Mouse (Mus musculus): ENCODE results near the gene Rsrc1. TPM values are rescaled to one million over a fixed set of nuclear protein-coding genes. Genes with fewer than 3 reads are reported as not detected.
"Not testable (repeated sequence)": the region's sequence is repeated elsewhere in the genome, so short reads cannot be mapped to it uniquely, and the experiment has no call there.

Gene Rsrc1
- polyA plus RNA-seq, 1 experiment from 2014 or later = 33.8 TPM

DNA sequence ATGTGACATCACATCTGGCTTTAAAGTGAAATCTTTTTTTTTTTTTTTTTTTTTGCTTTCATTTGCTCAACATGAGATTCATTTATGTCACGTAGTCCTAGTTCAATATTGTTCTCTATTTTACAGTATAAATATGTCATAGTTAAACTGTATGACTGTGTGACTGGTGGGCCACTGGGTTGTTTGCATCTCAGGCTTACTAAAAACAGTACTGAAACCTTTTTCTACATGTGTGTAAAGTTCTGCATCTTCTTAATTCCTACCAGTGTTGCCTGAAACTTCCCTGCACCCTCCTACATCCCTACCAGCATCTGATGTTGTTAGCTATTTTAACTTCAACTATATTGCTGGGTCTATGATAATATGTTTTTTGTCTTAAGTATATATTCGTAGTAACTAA is 78.6 kb downstream of the Rsrc1 start:
- Histone ChIP-seq H3K4me1 (ENCODE audit: control insufficient read depth, insufficient read depth, low read length) (no peaks in the 10 kb centered on the region), H3K4me3 (ENCODE audit: low read depth, low read length) (no peak overlapping the region), H3K9ac (ENCODE audit: low read depth, low read length) (no peak overlapping the region), H3K4me2 (no peak overlapping the region), H3K9me3 (replicated peaks; ENCODE audit: control insufficient read depth, low read length) (no peaks in the 10 kb centered on the region), H3K27me3 (ENCODE audit: control insufficient read depth, insufficient read depth, low read length) (no peaks in the 10 kb centered on the region), H3K36me3 (ENCODE audit: control insufficient read depth, insufficient read depth, low read length) (peaks cover 3% of the 10 kb centered on the region; the same call in 1 of the 2 replicates), H3K27ac (ENCODE audit: low read depth, low read length) (no peak overlapping the region)
- no peak for ATAC-seq (replicated peaks; ENCODE audit: insufficient number of reproducible peaks, low FRiP score, low TSS enrichment)
- WGBS (ENCODE audit: insufficient replicate concordance) = 86% methylated on average over 2 of the region's 2 CpGs

- Histone ChIP-seq H3K4me2 (no peak overlapping the region), H3K4me1 (ENCODE audit: control insufficient read depth, insufficient read depth, low read length) (no peaks in the 10 kb centered on the region), H3K27ac (ENCODE audit: low read depth, low read length) (no peak overlapping the region), H3K9ac (ENCODE audit: low read depth, low read length) (no peak overlapping the region), H3K27me3 (ENCODE audit: control insufficient read depth, insufficient read depth, low read length) (no peaks in the 10 kb centered on the region), H3K9me3 (replicated peaks; ENCODE audit: control insufficient read depth, low read length) (no peaks in the 10 kb centered on the region), H3K4me3 (ENCODE audit: low read depth, low read length) (no peak overlapping the region), H3K36me3 (ENCODE audit: control insufficient read depth, insufficient read depth, low read length) (peaks cover 2% of the 10 kb centered on the region; the same call in 1 of the 2 replicates)
- ATAC-seq (replicated peaks; ENCODE audit: insufficient number of reproducible peaks, low FRiP score, low TSS enrichment) = no peak
- WGBS (ENCODE audit: insufficient replicate concordance) = 80% methylated on average over 11 of the region's 11 CpGs
Measured at GRCm38 (mm10) chr3:67070575-67071488, 89.6 kb downstream of the Rsrc1 start.

DNA sequence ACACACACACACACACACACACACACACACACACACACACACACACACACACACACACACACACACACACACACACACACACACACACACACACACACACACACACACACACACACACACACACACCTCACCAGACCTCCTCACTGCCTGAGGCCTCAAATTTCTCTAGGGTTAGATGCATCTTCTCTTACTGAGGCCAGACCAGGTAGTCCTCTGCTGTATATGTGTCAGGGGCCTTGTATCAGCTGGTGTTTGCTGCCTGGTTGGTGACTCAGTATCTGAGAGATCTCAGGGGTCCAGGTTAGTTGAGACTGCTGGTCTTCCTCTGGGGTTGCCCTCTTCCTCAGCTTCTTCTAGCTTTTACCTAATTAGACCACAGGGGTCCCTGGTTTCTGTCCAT is 92.5 kb downstream of the Rsrc1 start:
- H3K27ac ChIP-seq (ENCODE audit: low read depth, low read length); H3K27me3 ChIP-seq (ENCODE audit: control insufficient read depth, insufficient read depth, low read length); H3K4me1 ChIP-seq (ENCODE audit: control insufficient read depth, insufficient read depth, low read length); H3K36me3 ChIP-seq (ENCODE audit: control insufficient read depth, insufficient read depth, low read length); H3K9me3 ChIP-seq (replicated peaks; ENCODE audit: control insufficient read depth, low read length); H3K4me3 ChIP-seq (ENCODE audit: low read depth, low read length); H3K9ac ChIP-seq (ENCODE audit: low read depth, low read length); H3K4me2 ChIP-seq; ATAC-seq (replicated peaks; ENCODE audit: insufficient number of reproducible peaks, low FRiP score, low TSS enrichment): not testable (repeated sequence)

DNA sequence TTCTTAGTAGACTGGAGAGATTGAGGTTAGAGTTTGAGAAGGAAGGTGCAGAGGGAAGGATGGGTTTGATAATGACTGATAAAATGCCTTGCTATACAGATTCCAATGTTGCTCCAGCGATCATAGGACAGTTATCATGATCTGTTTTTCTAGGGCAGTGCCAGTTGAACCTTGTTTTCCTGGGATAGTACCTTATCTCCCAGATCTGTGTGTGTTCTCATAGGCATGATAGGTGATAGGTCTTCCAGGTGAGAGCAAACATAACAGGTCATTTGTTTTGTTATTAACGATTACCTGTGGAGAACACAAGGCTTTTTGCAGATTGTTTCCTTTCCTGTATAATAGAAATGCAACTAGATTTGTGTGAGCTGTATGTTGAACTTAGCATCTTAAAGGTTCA is 94.3 kb downstream of the Rsrc1 start:
- no peak for ATAC-seq (replicated peaks; ENCODE audit: insufficient number of reproducible peaks, low FRiP score, low TSS enrichment)
- no peak overlapping the region for H3K4me2 ChIP-seq

DNA sequence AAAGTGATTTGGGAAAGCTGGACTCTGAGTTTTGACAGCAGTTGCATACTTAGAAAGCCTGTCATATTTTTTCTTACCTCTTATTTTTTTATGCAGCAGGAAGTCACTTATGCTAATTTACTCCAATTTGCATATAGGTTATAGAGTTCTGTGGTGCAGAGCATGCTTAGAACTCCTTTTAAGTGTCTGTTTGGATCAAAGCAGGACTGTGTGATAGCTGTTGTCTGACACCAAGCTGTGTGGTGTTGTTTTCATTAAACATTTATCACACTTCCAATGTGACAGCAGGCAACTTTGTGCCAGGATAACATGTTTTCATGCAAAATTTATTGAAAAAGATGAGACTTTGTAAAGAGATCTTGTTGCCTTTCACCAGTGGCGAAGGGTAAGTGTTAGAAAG is 103.6 kb downstream of the Rsrc1 start:
- Histone ChIP-seq H3K9ac (ENCODE audit: low read depth, low read length) (no peak overlapping the region), H3K36me3 (ENCODE audit: control insufficient read depth, insufficient read depth, low read length) (no peaks in the 10 kb centered on the region), H3K4me2 (no peak overlapping the region), H3K4me3 (ENCODE audit: low read depth, low read length) (no peak overlapping the region), H3K27me3 (ENCODE audit: control insufficient read depth, insufficient read depth, low read length) (no peaks in the 10 kb centered on the region), H3K9me3 (replicated peaks; ENCODE audit: control insufficient read depth, low read length) (no peaks in the 10 kb centered on the region), H3K27ac (ENCODE audit: low read depth, low read length) (no peak overlapping the region), H3K4me1 (ENCODE audit: control insufficient read depth, insufficient read depth, low read length) (no peaks in the 10 kb centered on the region)
- ATAC-seq (replicated peaks; ENCODE audit: insufficient number of reproducible peaks, low FRiP score, low TSS enrichment) = no peak
- WGBS (ENCODE audit: insufficient replicate concordance) = 87% methylated on average over 1 of the region's 1 CpGs

More for the DNA sequence above, 94.3 kb downstream of the Rsrc1 start:
- Histone ChIP-seq H3K27ac (ENCODE audit: low read depth, low read length) (no peak overlapping the region), H3K4me3 (ENCODE audit: low read depth, low read length) (no peak overlapping the region), H3K9ac (ENCODE audit: low read depth, low read length) (no peak overlapping the region), H3K36me3 (ENCODE audit: control insufficient read depth, insufficient read depth, low read length) (no peaks in the 10 kb centered on the region; the same call in 1 of the 2 replicates), H3K9me3 (replicated peaks; ENCODE audit: control insufficient read depth, low read length) (peaks cover 3% of the 10 kb centered on the region; the same call in 1 of the 2 replicates), H3K4me1 (ENCODE audit: control insufficient read depth, insufficient read depth, low read length) (no peaks in the 10 kb centered on the region), H3K27me3 (ENCODE audit: control insufficient read depth, insufficient read depth, low read length) (no peaks in the 10 kb centered on the region)
- 78% methylated on average over 2 of the region's 2 CpGs for WGBS (ENCODE audit: insufficient replicate concordance)

GRCm38 (mm10) chr3:67108428-67108827 is 127.2 kb downstream of the Rsrc1 start:
- H3K9ac ChIP-seq (ENCODE audit: low read depth, low read length) = no peak overlapping the region
- no peak for ATAC-seq (replicated peaks; ENCODE audit: insufficient number of reproducible peaks, low FRiP score, low TSS enrichment)
- no peaks in the 10 kb centered on the region for H3K9me3 ChIP-seq (replicated peaks; ENCODE audit: control insufficient read depth, low read length)
- H3K4me2 ChIP-seq = no peak overlapping the region
- no peaks in the 10 kb centered on the region for H3K4me1 ChIP-seq (ENCODE audit: control insufficient read depth, insufficient read depth, low read length)
- no peak overlapping the region for H3K27ac ChIP-seq (ENCODE audit: low read depth, low read length)
- H3K27me3 ChIP-seq (ENCODE audit: control insufficient read depth, insufficient read depth, low read length) = no peaks in the 10 kb centered on the region
- no peaks in the 10 kb centered on the region for H3K36me3 ChIP-seq (ENCODE audit: control insufficient read depth, insufficient read depth, low read length)
- WGBS (ENCODE audit: insufficient replicate concordance) = 93% methylated on average over 3 of the region's 3 CpGs
- H3K4me3 ChIP-seq (ENCODE audit: low read depth, low read length) = no peak overlapping the region

- no peak for ATAC-seq (replicated peaks; ENCODE audit: insufficient number of reproducible peaks, low FRiP score, low TSS enrichment)
- H3K36me3 ChIP-seq (ENCODE audit: control insufficient read depth, insufficient read depth, low read length) = no peaks in the 10 kb centered on the region
- 60% methylated on average over 4 of the region's 4 CpGs for WGBS (ENCODE audit: insufficient replicate concordance)
- H3K9me3 ChIP-seq (replicated peaks; ENCODE audit: control insufficient read depth, low read length) = no peaks in the 10 kb centered on the region
- no peak overlapping the region for H3K27ac ChIP-seq (ENCODE audit: low read depth, low read length)
- no peaks in the 10 kb centered on the region for H3K4me1 ChIP-seq (ENCODE audit: control insufficient read depth, insufficient read depth, low read length)
- H3K9ac ChIP-seq (ENCODE audit: low read depth, low read length) = no peak overlapping the region
- no peak overlapping the region for H3K4me2 ChIP-seq
- no peak overlapping the region for H3K4me3 ChIP-seq (ENCODE audit: low read depth, low read length)
- H3K27me3 ChIP-seq (ENCODE audit: control insufficient read depth, insufficient read depth, low read length) = no peaks in the 10 kb centered on the region
Measured at GRCm38 (mm10) chr3:67116317-67116716, 135.1 kb downstream of the Rsrc1 start.

GRCm38 (mm10) chr3:67132521-67132920 is 151.3 kb downstream of the Rsrc1 start:
- H3K27ac ChIP-seq (ENCODE audit: low read depth, low read length) = no peak overlapping the region
- H3K9ac ChIP-seq (ENCODE audit: low read depth, low read length) = no peak overlapping the region
- H3K27me3 ChIP-seq (ENCODE audit: control insufficient read depth, insufficient read depth, low read length) = no peaks in the 10 kb centered on the region
- no peaks in the 10 kb centered on the region for H3K4me1 ChIP-seq (ENCODE audit: control insufficient read depth, insufficient read depth, low read length)
- H3K9me3 ChIP-seq (replicated peaks; ENCODE audit: control insufficient read depth, low read length) = peaks cover 2% of the 10 kb centered on the region; the same call in 1 of the 2 replicates
- H3K36me3 ChIP-seq (ENCODE audit: control insufficient read depth, insufficient read depth, low read length) = no peaks in the 10 kb centered on the region
- H3K4me2 ChIP-seq = no peak overlapping the region
- WGBS (ENCODE audit: insufficient replicate concordance) = 69% methylated on average over 3 of the region's 3 CpGs
- no peak for ATAC-seq (replicated peaks; ENCODE audit: insufficient number of reproducible peaks, low FRiP score, low TSS enrichment)
- no peak overlapping the region for H3K4me3 ChIP-seq (ENCODE audit: low read depth, low read length)

All from heart, embryonic 11.5 days (tissue).